Mouse (Mus musculus) intestine, postnatal 0 days (tissue): ENCODE results near the gene Phf13. TPM values are rescaled to one million over a fixed set of nuclear protein-coding genes. Genes with fewer than 3 reads are reported as not detected.
A peak's percentile ranks its signal among the peaks of the same experiment; 100 is the strongest.

Experiments used
- ATAC-seq: fragments of 200-750 bp; cut with Nextera tagmentation; 2 replicates; pipeline ENCODE4 v1.8.0; 2017; ENCODE audit warnings: mild to moderate bottlenecking, moderate TSS enrichment, moderate library complexity
- H3K27ac ChIP-seq: fragments of 300-500 bp; sonication (generic); 2 replicates; pipeline ENCODE4 v1.5.1; 2014; ENCODE audit warnings: mild to moderate bottlenecking, low read depth, low read length, moderate library complexity
- H3K27me3 ChIP-seq: fragments of 300-500 bp; sonication (generic); replicated peaks from 2 replicates; pipeline ENCODE4 v1.6.1; 2014; ENCODE audit warnings: low read length, mixed read lengths; ENCODE audit not compliant: control insufficient read depth, insufficient read depth
- H3K36me3 ChIP-seq: fragments of 300-500 bp; sonication (generic); 2 replicates; pipeline ENCODE4 v1.6.1; 2014; ENCODE audit warnings: mild to moderate bottlenecking, moderate library complexity; ENCODE audit not compliant: control insufficient read depth, insufficient read depth
- H3K4me1 ChIP-seq: fragments of 300-500 bp; sonication (generic); replicated peaks from 2 replicates; pipeline ENCODE4 v1.6.1; 2014; ENCODE audit warnings: antibody characterized with exemption, low read length, mixed read lengths; ENCODE audit not compliant: control insufficient read depth, insufficient read depth
- H3K4me2 ChIP-seq: fragments of 300-500 bp; sonication (generic); replicated peaks from 2 replicates; pipeline ENCODE4 v1.6.1; 2014; ENCODE audit warnings: low read depth, mild to moderate bottlenecking, moderate library complexity
- H3K4me3 ChIP-seq: fragments of 300-500 bp; sonication (generic); 2 replicates; pipeline ENCODE4 v1.5.1; 2014; ENCODE audit warnings: low read depth, low read length
- H3K9ac ChIP-seq: fragments of 300-500 bp; sonication (generic); 2 replicates; pipeline ENCODE4 v1.6.1; 2014; ENCODE audit warnings: mild to moderate bottlenecking, low read depth, low read length
- H3K9me3 ChIP-seq: fragments of 300-500 bp; sonication (generic); 2 replicates; pipeline ENCODE4 v1.6.1; 2016; ENCODE audit warnings: mixed run types; ENCODE audit not compliant: control insufficient read depth
- CTCF ChIP-seq: sonication (generic); IDR thresholded peaks from 2 replicates; pipeline ENCODE4 v1.5.1; 2016; ENCODE audit warnings: low read depth, mild to moderate bottlenecking, control low read depth, antibody characterized with exemption, moderate library complexity
- WGBS: fragments of 180-500 bp; shearing (Covaris S2); extraction: QIAGEN DNeasy Blood & Tissue Kit; methylation state at CpG from one replicate; pipeline ENCODE4 v1.1.7; 2014; 5-methylcytosine and 5-hydroxymethylcytosine counted together
- polyA plus RNA-seq: library from polyadenylated mRNA; unstranded; fragments of >200 nt; fragmentation: Nextera tagmentation; extraction: Ambion mirVana; gene quantifications from 2 replicates; pipeline ENCODE4 v1.2.1, GENCODE M21; 2015

The Phf13 gene
- polyA plus RNA-seq, 1 experiment from 2014 or later, result 10.6 TPM

DNA sequence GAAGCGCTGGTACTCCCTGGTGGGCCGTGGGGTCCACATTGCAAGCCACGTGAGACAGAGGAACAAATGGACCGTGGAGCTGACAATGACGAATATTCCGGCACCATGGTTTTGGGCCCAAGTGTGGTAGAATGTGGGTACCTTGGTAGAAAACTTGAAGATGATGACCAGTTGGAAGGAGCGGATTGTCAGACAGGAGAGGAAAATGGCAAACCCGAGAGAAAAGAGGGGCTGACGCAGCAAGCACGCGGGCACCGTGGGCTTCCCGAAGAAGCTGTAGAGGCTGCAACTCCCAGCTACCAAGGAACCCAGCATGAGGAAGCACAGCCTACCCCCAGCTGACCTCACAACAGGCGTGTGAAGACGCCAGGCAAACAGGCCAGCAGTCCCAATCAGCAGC, 32.4 kb upstream of the Phf13 start:
- Histone ChIP-seq H3K27ac (no peak overlapping the region), H3K9me3 (no peaks in the 10 kb centered on the region), H3K4me2 (peak overlapping the region; percentile 97; the same call in 1 of the 2 replicates), H3K27me3 (no peaks in the 10 kb centered on the region), H3K36me3 (peaks cover 9% of the 10 kb centered on the region), H3K9ac (no peak overlapping the region), H3K4me1 (peaks cover 5% of the 10 kb centered on the region), H3K4me3 (no peak overlapping the region)
- 67% methylated on average over 15 of the region's 15 CpGs for WGBS
- no peak for ATAC-seq
- no peak for TF ChIP-seq CTCF

- Histone ChIP-seq H3K4me2 (peak within 1 kb of the TSS; percentile 97), H3K9me3 (no peaks in the 10 kb centered on the region), H3K27me3 (no peaks in the 10 kb centered on the region), H3K27ac (peak within 1 kb of the TSS; percentile 75), H3K4me3 (peak within 1 kb of the TSS; percentile 65), H3K36me3 (peaks cover 14% of the 10 kb centered on the region), H3K9ac (peak within 1 kb of the TSS; percentile 41), H3K4me1 (peaks cover 5% of the 10 kb centered on the region)
- ATAC-seq, result peak; percentile 97
- peak; percentile 8 for TF ChIP-seq CTCF
- WGBS, result under 1% methylated on average over 33 of the region's 35 CpGs
Observed at GRCm38 (mm10) chr4:152027524-152027923, 31.5 kb upstream of the Phf13 start, which contains the start of gene Zbtb48. Gene Zbtb48, minus strand, starts transcription at chr4:152027671.

GRCm38 (mm10) chr4:152026751-152027508, 30.9 kb upstream of the Phf13 start:
- peaks cover 5% of the 10 kb centered on the region for H3K4me1 ChIP-seq
- no peaks in the 10 kb centered on the region for H3K9me3 ChIP-seq
- WGBS, result 1% methylated on average over 35 of the region's 41 CpGs

GRCm38 (mm10) chr4:152024525-152024924, 28.5 kb upstream of the Phf13 start:
- no peak overlapping the region for H3K27ac ChIP-seq
- H3K36me3 ChIP-seq, result peaks cover 41% of the 10 kb centered on the region
- no peaks in the 10 kb centered on the region for H3K27me3 ChIP-seq
- H3K9me3 ChIP-seq, result no peaks in the 10 kb centered on the region
- WGBS, result 93% methylated on average over 11 of the region's 11 CpGs
- TF ChIP-seq CTCF, result no peak
- no peak overlapping the region for H3K4me3 ChIP-seq
- no peak overlapping the region; the same call in 1 of the 2 replicates for H3K9ac ChIP-seq
- ATAC-seq, result no peak
- no peak overlapping the region for H3K4me2 ChIP-seq
- peaks cover 5% of the 10 kb centered on the region for H3K4me1 ChIP-seq

More at GRCm38 (mm10) chr4:152026751-152027508, 30.9 kb upstream of the Phf13 start:
- TF ChIP-seq CTCF, result peak; percentile 36
- H3K9ac ChIP-seq, result peak overlapping the region; percentile 41
- H3K36me3 ChIP-seq, result peaks cover 19% of the 10 kb centered on the region
- no peaks in the 10 kb centered on the region for H3K27me3 ChIP-seq
- H3K27ac ChIP-seq, result peak overlapping the region; percentile 75
- ATAC-seq, result peak; percentile 55
- peak overlapping the region; percentile 65 for H3K4me3 ChIP-seq
- peak overlapping the region; percentile 97 for H3K4me2 ChIP-seq

DNA sequence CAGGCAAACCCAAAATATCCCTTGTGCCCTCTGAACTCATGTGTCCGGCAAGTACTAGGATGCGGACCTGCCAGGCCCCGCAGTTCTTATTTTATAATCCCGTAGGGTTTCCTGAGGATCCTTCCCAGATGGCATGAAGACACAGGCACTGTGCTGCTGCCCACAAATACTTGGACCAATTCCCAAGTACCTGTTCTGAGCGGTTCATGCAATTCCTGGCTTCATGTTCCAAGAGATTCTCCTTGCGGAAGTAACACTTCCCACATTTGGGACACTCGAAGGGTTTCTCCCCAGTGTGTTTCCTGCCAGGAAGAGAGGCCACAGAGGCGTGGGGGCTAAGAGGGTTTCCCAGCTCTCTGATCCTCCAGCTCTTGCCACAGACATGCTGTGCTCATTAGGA, 26.4 kb upstream of the Phf13 start:
- Histone ChIP-seq H3K9ac (no peak overlapping the region), H3K9me3 (no peaks in the 10 kb centered on the region), H3K27ac (no peak overlapping the region), H3K36me3 (peaks cover 49% of the 10 kb centered on the region), H3K4me1 (peaks cover 5% of the 10 kb centered on the region), H3K4me3 (no peak overlapping the region), H3K4me2 (no peak overlapping the region), H3K27me3 (no peaks in the 10 kb centered on the region)
- TF ChIP-seq CTCF, result no peak
- ATAC-seq, result no peak
- 87% methylated on average over 8 of the region's 8 CpGs for WGBS

DNA sequence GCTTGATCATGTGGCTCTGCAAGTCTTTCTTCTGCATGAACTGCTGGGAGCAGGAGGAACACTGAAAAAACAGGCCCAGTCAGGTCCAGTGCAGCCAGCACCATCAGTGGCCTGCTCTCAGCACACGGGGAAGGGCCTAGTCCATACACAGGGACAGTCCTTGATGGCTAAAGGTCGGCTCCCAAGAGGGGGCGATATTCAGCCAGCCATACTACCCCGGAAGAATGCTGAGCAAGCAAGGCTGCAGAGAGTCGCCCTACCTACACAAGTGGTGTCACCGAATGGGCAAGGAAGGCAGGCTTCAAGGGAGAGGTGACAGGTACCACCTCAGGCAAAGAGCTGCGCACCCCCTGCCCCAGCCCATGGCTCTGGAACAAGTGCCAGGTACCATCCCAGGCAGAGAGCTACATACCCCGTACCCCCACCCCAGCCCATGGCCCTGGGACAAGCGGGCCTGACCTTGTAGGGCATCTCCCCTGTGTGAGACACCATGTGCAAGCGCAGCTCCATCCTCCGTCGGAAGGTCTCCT, 25.6 kb upstream of the Phf13 start:
- Histone ChIP-seq H3K4me3 (no peak overlapping the region), H3K9ac (no peak overlapping the region), H3K27ac (no peak overlapping the region), H3K4me2 (no peak overlapping the region), H3K36me3 (peaks cover 49% of the 10 kb centered on the region), H3K4me1 (peaks cover 5% of the 10 kb centered on the region), H3K9me3 (no peaks in the 10 kb centered on the region), H3K27me3 (no peaks in the 10 kb centered on the region)
- no peak for ATAC-seq
- TF ChIP-seq CTCF, result peak; percentile 31; the same call in 1 of the 2 replicates
- whole genome bisulfite sequencing, result 75% methylated on average over 12 of the region's 12 CpGs
